Mouse (Mus musculus) spleen, adult 2 months (tissue): ENCODE results near the gene Eif1b.

Source experiments
- CTCF ChIP-seq: fragments of 200-500 bp; IDR thresholded peaks from 2 replicates; pipeline ENCODE4 v1.5.1; 2011; ENCODE audit warnings: mild to moderate bottlenecking, inconsistent platforms; ENCODE audit not compliant: insufficient read depth, insufficient read length, insufficient replicate concordance; ENCODE audit errors: extremely low read depth
- POLR2A ChIP-seq: fragments of 200-500 bp; IDR thresholded peaks from 2 replicates; pipeline ENCODE4 v1.6.1; 2011; ENCODE audit warnings: low read depth, low read length, inconsistent platforms

DNA sequence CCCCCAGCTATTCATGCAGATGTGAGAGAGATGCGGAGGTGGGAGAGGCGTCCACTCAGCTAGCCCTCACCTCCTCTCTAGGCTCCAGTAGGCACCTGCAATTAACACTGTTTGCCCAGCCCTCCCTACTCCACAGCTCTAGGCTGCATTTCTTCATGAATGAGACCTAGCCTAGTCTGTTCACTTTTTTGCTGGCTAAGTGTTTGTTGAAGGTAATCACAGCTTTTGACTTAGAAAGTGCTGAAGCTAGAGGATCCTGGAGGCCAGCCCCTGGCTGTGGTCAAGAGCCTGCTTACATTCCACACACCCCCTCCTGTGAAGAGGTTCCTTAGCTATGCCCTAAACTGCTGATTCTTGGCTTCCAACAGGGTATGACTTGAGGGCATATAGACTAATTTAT, 49.4 kb downstream of the Eif1b start:
- no peak for TF ChIP-seq POLR2A
- TF ChIP-seq CTCF: no peak
